9 mouse cellular contexts compared by ENCODE assay signal in genomic region chr2:105671798-105672595, GRCm38 (mm10). TPM values are rescaled to one million over a fixed set of nuclear protein-coding genes. Genes with fewer than 3 reads are reported as not detected.
DNase-seq lines count a peak whose midpoint lies in the region; ATAC-seq and TF ChIP-seq lines count a peak whose summit lies in the region.
"Had no signal": no experiment of that assay in that cellular context is flagged by ENCODE, and none has a peak within 500 bp of the region (broad histone marks: within the 10 kb centered on the region; RNA-seq: fewer than 3 reads in every experiment).

No protein-coding gene starts in this region.

- H3K27me3 ChIP-seq in heart, embryonic 14.5 days (ENCODE audit: control insufficient read depth, insufficient read depth, low read length): peaks cover 95% of the 10 kb centered on the region
- H3K27me3 ChIP-seq in cerebellum, adult 2 months (ENCODE audit: control insufficient read depth, insufficient read depth, low read length): no peaks in the 10 kb centered on the region
- H3K27me3 ChIP-seq in hindbrain, embryonic 10.5 days (ENCODE audit: insufficient read depth, poor library complexity, severe bottlenecking): peaks cover 100% of the 10 kb centered on the region
- H3K27me3 ChIP-seq in midbrain, embryonic 16.5 days (ENCODE audit: control insufficient read depth, insufficient read depth, low read depth, low read length): peaks cover 52% of the 10 kb centered on the region

- 0 out of 2 replicates have a peak overlapping the region, but pooled peaks have one; percentile 9 for H3K4me2 ChIP-seq in heart, embryonic 14.5 days (ENCODE audit: low read length)
- H3K4me2 ChIP-seq in midbrain, embryonic 16.5 days (ENCODE audit: low read length): peak overlapping the region; percentile 8; the same call in 1 of the 2 replicates

- intact Hi-C loops in heart, postnatal 14 days (cut with DNase I): loop anchor here (5.0 kb wide), 1 partner anchor 235 kb away; no protein-coding TSS in a partner anchor

- WGBS in heart, embryonic 14.5 days: 2% methylated on average over 25 of the region's 25 CpGs
- 8% methylated on average over 25 of the region's 25 CpGs for WGBS in cerebellum, adult 2 months
- WGBS in hindbrain, embryonic 10.5 days: under 1% methylated on average over 25 of the region's 25 CpGs
- WGBS in midbrain, embryonic 16.5 days: 4% methylated on average over 25 of the region's 25 CpGs

- peaks cover 19 to 35% of the 10 kb centered on the region in 2 experiments; a peak in 3 of 4 replicates for H3K4me1 ChIP-seq in heart, embryonic 14.5 days (ENCODE audit: control insufficient read depth in 2 of 2, insufficient read depth in 2 of 2, low read length in 2 of 2)
- H3K4me1 ChIP-seq in cerebellum, adult 2 months (ENCODE audit: control insufficient read depth, insufficient read depth, low read length): peaks cover 6% of the 10 kb centered on the region
- H3K4me1 ChIP-seq in hindbrain, embryonic 10.5 days (replicated peaks): peaks cover 90% of the 10 kb centered on the region
- peaks cover 7% of the 10 kb centered on the region; the same call in 1 of the 2 replicates for H3K4me1 ChIP-seq in midbrain, embryonic 16.5 days (ENCODE audit: control insufficient read depth, insufficient read depth, low read length)

- no peak for ATAC-seq in heart, embryonic 14.5 days (ENCODE audit: insufficient number of reproducible peaks, insufficient read depth, low FRiP score, low read depth)
- ATAC-seq in midbrain, embryonic 16.5 days: no peak

- no peak overlapping the region for H3K4me3 ChIP-seq in heart, embryonic 14.5 days (ENCODE audit: control insufficient read depth in 1 of 2, insufficient read depth in 1 of 2, low read depth in 1 of 2, low read length in 2 of 2)
- H3K4me3 ChIP-seq in cerebellum, adult 2 months (replicated peaks; ENCODE audit: insufficient read depth, low read depth, low read length): peak overlapping the region; percentile 63
- peak overlapping the region; percentile 73 for H3K4me3 ChIP-seq in hindbrain, embryonic 10.5 days
- no peak overlapping the region for H3K4me3 ChIP-seq in midbrain, embryonic 16.5 days (ENCODE audit: low read depth, low read length)

- H3K9me3 ChIP-seq in heart, embryonic 14.5 days (ENCODE audit: control insufficient read depth, low read length): no peaks in the 10 kb centered on the region
- H3K9me3 ChIP-seq in hindbrain, embryonic 10.5 days: no peaks in the 10 kb centered on the region
- no peaks in the 10 kb centered on the region for H3K9me3 ChIP-seq in midbrain, embryonic 16.5 days (replicated peaks; ENCODE audit: control insufficient read depth, low read length, poor library complexity, severe bottlenecking)

- H3K9ac ChIP-seq in heart, embryonic 14.5 days (ENCODE audit: low read length): no peak overlapping the region
- H3K9ac ChIP-seq in midbrain, embryonic 16.5 days (ENCODE audit: low read depth, low read length): no peak overlapping the region

- DNase-seq in heart, postnatal 14 days: no peak
- peak; percentile 69 to 77 for DNase-seq in cerebellum, adult 2 months
- DNase-seq in hindbrain, embryonic 10.5 days (ENCODE audit: low spot score): peak; percentile 63
- no peak for DNase-seq in frontal cortex, postnatal 36 days (ENCODE audit: low spot score in 2 of 2)
- no peak for DNase-seq in right cerebral cortex, postnatal 14 days
- no peak for DNase-seq in adrenal gland, adult 18-20 months (ENCODE audit: low spot score in 2 of 2)
- DNase-seq: gastrocnemius, postnatal 14 days had no signal

- TF ChIP-seq POLR2A in cerebellum, adult 2 months (IDR thresholded peaks at IDR 0.05; ENCODE audit: borderline replicate concordance, insufficient read depth, low read length): no peak; the same call in 1 of the 2 replicates

- no peaks in the 10 kb centered on the region for H3K36me3 ChIP-seq in heart, embryonic 14.5 days (ENCODE audit: control insufficient read depth, insufficient read depth, low read length)
- H3K36me3 ChIP-seq in hindbrain, embryonic 10.5 days: no peaks in the 10 kb centered on the region
- H3K36me3 ChIP-seq in midbrain, embryonic 16.5 days (ENCODE audit: control insufficient read depth, insufficient read depth, low read length): no peaks in the 10 kb centered on the region

- H3K27ac ChIP-seq in heart, embryonic 14.5 days (replicated peaks in 1 of 2; ENCODE audit: control insufficient read depth in 1 of 2, insufficient read depth in 1 of 2, low read depth in 2 of 2, low read length in 2 of 2): no peak overlapping the region
- H3K27ac ChIP-seq in cerebellum, adult 2 months (ENCODE audit: insufficient read depth, low read length): peak overlapping the region; percentile 79
- H3K27ac ChIP-seq in hindbrain, embryonic 10.5 days: peak overlapping the region; percentile 96
- H3K27ac ChIP-seq in midbrain, embryonic 16.5 days (ENCODE audit: low read length): no peak overlapping the region

- no peak for TF ChIP-seq CTCF in cerebellum, adult 2 months (IDR thresholded peaks at IDR 0.05; ENCODE audit: borderline replicate concordance, insufficient read depth, low read depth, low read length)

RNA-seq across cellular contexts. Expression of gene Pax6, which starts 3.3 kb away (rescaled TPM):
- polyA plus RNA-seq in heart, embryonic 14.5 days (2014; fragmentation: Nextera tagmentation; extraction: Ambion mirVana): 0.12 and 0.23 TPM in 2 replicates
- total RNA-seq in heart, postnatal 14 days (2021): not detected
- polyA plus RNA-seq in cerebellum, adult 2 months (2012; rRNA removed): 84.5 and 103 TPM in 2 replicates
- polyA plus RNA-seq in hindbrain, embryonic 10.5 days (2016; fragmentation: Nextera tagmentation; extraction: Ambion mirVana): 24.7 and 27.0 TPM in 2 replicates
- 17.4 and 25.7 TPM in 2 replicates for polyA plus RNA-seq in midbrain, embryonic 16.5 days (2015; fragmentation: Nextera tagmentation; extraction: Ambion mirVana)
- not detected for total RNA-seq in adrenal gland, adult 18-20 months (2021)

Comparison
In these comparisons a context has a peak if more than half of its experiments do, and no peak if none do; other contexts are left out.
1. H3K27ac ChIP-seq: peak in cerebellum, adult 2 months (single experiment) and hindbrain, embryonic 10.5 days (single experiment); none in heart, embryonic 14.5 days (0 of 2) and midbrain, embryonic 16.5 days (single experiment).
2. H3K4me3 ChIP-seq: peak in cerebellum, adult 2 months (single experiment) and hindbrain, embryonic 10.5 days (single experiment); none in heart, embryonic 14.5 days (0 of 2) and midbrain, embryonic 16.5 days (single experiment).
3. DNase-seq: peak in cerebellum, adult 2 months (2 of 2) and hindbrain, embryonic 10.5 days (single experiment); none in heart, postnatal 14 days (0 of 2), frontal cortex, postnatal 36 days (0 of 2), right cerebral cortex, postnatal 14 days (single experiment) and adrenal gland, adult 18-20 months (0 of 2).
4. RNA of gene Pax6, which starts 3.3 kb away (polyA plus RNA-seq): 84.5 to 103 TPM in cerebellum, adult 2 months, 24.7 to 27.0 TPM in hindbrain, embryonic 10.5 days and 17.4 to 25.7 TPM in midbrain, embryonic 16.5 days; 0.12 to 0.23 TPM in heart, embryonic 14.5 days; every median in the first group is over 10 times any median in the second.